Mouse (Mus musculus) left cerebral cortex, adult 8-10 months (tissue): ENCODE results near the gene Rps12. TPM values are rescaled to one million over a fixed set of nuclear protein-coding genes. Genes with fewer than 3 reads are reported as not detected.
"Not testable (repeated sequence)": the region's sequence is repeated elsewhere in the genome, so short reads cannot be mapped to it uniquely, and the experiment has no call there.

Experiments used
- DNase-seq, 2 experiments: peaks; one replicate each; pipeline ENCODE4 v3.0.0; 2022; ENCODE audit warnings: low spot score in 2 of 2
- total RNA-seq, 4 experiments: library from RNA; stranded (reverse); gene quantifications; 2 replicates each; pipeline ENCODE4 v1.2.4; 2022

The Rps12 gene
- 100 to 1,000 TPM; 157 to 280 (median 225) TPM for total RNA-seq

DNA sequence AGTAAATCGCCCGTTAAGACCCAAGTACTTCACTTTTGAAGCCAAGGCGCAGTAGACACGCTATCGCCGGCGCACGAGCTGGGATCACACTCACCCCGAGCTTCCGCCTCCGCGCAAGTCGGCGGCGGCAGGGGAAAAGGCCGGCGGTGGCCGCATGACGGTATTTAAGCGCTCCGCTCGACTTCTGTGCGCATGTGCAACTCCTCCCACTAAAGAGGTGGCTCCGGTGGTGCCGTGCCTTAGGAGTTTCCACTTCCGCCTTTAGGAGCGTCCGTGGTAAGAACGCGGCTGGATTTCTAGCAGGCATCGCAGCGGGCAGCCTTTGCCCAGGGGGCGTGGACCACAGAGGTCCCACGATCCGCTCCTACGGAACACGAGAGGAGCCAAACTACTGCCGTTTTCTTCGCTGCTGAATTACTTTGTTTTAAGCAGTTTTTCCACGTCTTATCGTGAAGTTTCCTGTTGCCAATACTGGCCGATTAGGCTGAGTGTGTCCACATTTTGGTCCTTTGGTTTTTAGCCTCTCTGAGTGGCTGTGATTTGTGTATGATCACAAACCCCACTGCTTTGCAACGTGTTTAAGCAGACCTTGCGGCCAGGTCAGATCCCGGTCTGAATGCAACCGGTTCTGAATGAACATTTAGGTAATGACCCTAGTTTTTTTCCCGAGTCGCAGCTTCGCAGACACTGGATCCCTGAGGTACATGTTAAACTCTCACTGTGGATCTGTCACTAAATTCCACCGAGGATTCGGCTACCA, at the start of gene Rps12:
Gene Rps12 (minus strand): TSS at position 214 of the 760 bp plus-strand sequence.
- DNase-seq: peak; percentile 99

GRCm38 (mm10) chr10:23836003-23836964, 49.2 kb upstream of the Rps12 start:
- no peak for DNase-seq

GRCm38 (mm10) chr10:23826516-23826915, 39.4 kb upstream of the Rps12 start:
- DNase-seq: no peak

DNA sequence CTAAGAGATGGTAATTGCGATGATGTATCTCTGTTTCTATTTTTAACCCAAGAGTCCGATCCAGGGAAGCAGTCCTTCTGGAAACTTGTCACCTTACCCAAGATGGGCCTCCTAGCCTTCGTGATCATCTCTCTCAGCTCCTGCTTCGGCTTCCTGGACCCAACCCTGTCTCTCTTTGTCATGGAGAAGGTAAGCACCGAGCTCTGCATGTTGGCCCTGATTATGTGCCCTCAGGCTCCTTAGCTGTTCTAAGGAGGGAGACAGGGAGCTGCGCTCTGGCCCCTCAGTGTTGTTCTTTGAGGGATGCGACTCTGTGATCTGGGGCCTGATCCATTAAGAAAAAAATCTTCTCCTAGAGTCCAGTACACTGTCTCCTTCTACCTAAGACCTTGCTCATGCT, 29.2 kb upstream of the Rps12 start:
- DNase-seq: no peak

DNA sequence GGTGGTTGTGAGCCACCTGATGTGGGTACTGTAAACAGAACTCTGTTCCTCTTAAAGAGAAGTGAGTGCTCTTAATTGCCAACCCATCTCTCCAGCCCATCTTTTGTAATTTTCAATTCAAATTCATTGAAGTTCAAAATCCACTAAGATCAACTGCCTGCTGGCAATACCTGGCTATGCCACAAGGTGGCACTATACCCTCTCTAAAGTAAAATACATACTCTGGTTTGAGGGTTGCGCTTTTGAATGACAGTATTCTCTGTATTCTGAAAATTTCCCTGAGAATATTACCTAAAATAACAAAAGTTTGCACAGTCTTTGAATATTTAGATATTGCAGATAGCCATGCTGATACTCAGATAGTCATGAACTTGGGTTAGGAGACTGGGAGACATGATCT, 28.1 kb upstream of the Rps12 start:
- DNase-seq: peak in 1 of 2 experiments; percentile 64

GRCm38 (mm10) chr10:23812852-23813766, 26.0 kb upstream of the Rps12 start:
- no peak for DNase-seq

- DNase-seq: no peak
Observed at GRCm38 (mm10) chr10:23812438-23812759, 25.3 kb upstream of the Rps12 start.

DNA sequence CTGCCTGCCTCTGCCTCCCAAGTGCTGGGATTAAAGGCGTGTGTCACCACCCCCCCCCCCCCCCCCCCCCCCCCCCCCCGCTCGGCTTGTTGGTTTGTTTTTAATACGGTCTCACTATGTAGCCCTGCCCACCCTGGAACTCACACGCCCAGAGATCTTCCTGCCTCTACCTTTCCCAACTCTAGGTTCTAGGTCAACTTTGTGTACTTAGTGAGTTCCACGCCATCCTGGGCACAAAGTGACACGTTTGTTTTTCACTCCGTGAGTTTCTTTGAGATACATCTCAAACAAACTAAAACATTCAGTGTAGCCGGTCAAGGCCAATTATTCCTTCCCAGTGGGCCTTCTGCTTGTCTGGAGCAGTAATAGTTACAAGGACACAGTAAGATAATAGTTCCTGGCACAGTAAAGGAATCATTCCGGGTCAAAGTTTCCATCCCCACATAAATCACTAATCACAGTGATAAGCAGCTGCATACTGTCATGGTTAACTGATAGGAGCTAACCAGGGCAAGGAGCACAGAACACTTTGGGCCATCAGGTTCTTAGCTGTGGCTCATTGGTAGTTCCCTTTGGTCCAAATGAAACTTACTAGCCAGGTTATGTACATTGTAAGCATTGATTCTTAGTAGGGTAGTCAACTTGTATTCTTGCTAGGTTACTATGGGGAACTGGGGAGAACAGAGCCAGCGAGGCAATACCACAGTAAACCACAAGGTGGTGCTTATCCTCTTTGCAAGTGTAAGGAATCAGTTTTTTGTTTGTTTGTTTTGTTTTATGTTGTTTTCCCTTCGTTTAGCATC, 24.8 kb upstream of the Rps12 start:
- peak in 1 of 2 experiments; percentile 59 for DNase-seq

- DNase-seq: no peak
Observed at GRCm38 (mm10) chr10:23806201-23806600, 19.1 kb upstream of the Rps12 start.

DNA sequence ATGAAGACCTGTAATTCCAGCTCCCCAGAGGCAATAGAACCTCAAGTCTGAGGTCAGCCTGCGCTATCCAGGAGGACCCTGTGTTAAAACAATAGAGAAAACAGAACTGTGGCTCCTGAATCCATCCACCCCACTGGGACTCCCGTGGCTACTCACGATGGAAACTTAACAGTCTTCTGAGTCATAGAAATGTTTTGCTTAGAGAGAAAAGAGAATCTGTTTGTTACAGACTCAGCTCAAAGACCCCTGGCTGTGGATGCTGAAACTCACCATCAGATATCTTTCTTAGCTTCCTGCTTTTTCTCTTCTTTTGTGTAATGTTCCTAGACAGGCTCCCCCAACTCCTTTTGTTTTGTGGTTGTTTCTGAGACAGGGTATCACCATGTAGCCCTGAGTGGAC, 17.6 kb upstream of the Rps12 start:
- no peak for DNase-seq

DNA sequence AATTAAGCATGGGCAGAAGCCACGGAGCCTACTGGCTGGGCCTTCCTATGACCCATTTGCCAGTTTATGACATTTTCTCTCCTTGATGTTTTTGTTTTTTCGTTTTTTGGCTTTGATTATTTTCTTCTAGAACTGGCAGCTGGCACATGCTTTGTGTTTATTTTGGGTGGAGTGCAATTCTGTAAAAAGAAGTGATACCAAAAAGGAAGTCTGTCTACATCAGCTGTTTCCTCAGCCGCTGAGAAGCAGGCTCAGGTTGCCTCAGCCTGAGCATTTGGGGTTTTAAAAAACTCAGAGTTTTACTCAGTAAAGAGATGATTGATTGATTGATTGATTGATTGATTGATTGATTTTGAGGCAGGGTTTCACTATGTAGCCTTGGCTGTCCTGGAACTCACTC, 15.8 kb upstream of the Rps12 start:
- no peak for DNase-seq

GRCm38 (mm10) chr10:23799933-23800332, 12.9 kb upstream of the Rps12 start:
- DNase-seq: no peak

DNA sequence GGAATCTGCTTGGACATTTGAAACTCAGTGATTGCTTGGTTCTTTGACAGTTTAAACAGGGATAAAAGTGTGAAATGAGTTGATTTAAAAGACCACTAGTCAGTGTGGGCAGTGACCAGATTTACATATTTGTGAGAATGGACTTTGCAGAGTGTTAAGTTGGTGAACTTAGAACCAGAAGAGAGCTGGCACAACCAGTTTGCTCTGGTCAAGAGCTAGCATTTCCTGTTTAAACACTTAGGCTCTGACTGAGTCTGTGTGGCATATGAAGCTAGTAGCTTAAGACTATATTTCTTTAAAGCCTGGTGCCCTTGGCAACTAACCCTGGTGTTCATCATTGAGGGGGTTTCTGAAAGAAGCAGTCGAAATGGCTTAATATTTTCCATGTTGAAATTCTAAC, 11.1 kb upstream of the Rps12 start:
- no peak for DNase-seq

DNA sequence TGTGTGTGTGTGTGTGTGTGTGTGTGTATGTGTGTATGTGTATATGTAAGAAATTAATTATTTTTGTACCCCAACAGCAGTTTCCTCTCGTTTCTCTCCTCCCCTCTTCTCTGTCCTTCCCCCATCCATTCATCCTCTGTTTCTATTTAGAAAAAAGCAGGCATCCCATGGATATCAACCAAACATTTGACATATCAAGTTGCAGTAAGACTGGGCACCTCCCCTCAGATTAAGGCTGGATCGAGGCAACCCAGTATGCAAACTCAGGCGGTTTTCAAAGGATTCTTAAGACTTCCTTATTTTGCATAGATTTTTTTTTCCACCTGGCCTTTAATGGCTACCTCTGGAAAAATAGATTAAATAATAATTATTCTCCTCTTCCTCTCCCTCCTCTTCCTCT, 10.5 kb upstream of the Rps12 start:
- no peak for DNase-seq

- DNase-seq: peak in 1 of 2 experiments; percentile 43
Observed at GRCm38 (mm10) chr10:23796551-23797503, 9.8 kb upstream of the Rps12 start, which contains the start of gene Slc18b1. Gene Slc18b1, plus strand, starts transcription at chr10:23796986.

GRCm38 (mm10) chr10:23795871-23796520, 8.9 kb upstream of the Rps12 start:
- DNase-seq: no peak

DNA sequence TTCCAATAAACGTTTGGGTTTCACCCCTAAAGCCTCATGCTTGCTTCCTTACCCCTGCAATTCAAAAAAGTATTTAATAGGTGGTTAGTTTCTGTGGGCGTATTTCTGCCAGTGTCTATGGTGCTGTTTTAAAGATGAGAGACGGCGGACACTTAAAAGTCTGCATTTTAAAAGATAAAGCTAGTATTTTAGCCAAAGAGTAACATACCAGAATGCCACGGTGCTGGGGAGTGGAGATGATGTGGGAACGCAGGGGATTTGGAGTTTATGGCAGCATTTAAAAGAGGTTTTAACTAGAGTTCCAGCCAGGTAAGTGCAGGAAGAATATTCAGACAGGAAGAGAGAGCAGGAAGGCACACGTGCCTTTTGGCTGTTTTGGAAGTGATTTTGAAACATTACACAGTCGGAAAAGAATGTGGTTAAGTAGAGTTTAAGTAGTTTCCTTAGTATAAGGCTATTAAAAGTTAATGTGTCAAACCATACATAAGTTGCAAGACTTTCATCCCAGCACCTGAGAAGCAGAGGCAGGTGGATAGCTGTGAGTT, 1.1 kb upstream of the Rps12 start:
- no peak for DNase-seq

DNA sequence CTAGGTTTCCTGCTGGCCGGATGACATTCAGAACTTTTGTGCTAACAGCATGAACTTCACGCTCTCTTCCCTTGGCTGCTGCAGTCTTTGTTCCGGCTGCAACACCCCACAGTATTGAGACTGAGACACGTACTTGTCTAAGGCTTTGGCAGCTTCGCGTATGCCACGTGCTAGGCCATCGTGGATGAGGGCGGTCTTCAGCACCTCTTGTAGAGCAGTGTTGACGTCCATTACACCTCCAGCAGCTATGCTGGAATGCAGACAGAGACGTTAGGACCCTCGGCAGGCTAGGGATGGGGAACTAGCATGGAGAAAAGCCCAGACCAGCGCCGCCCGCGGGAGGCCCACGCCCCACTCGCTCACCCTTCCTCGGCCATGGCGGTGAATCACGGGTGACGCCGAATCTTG, 440 bp downstream of the Rps12 start:
- DNase-seq: not testable (repeated sequence)
